Mouse (Mus musculus) spleen, adult 2 months (tissue): ENCODE results near the gene Foxr1.

ENCODE experiments used
- CTCF ChIP-seq: fragments of 200-500 bp; IDR thresholded peaks from 2 replicates; pipeline ENCODE4 v1.5.1; 2011; ENCODE audit warnings: mild to moderate bottlenecking, inconsistent platforms; ENCODE audit not compliant: insufficient read depth, insufficient read length, insufficient replicate concordance; ENCODE audit errors: extremely low read depth
- POLR2A ChIP-seq: fragments of 200-500 bp; IDR thresholded peaks from 2 replicates; pipeline ENCODE4 v1.6.1; 2011; ENCODE audit warnings: low read depth, low read length, inconsistent platforms

GRCm38 (mm10) chr9:44482552-44482951, 41.6 kb upstream of the Foxr1 start, which contains the start of gene Bcl9l:
- TF ChIP-seq POLR2A (peak; percentile 70), CTCF (peak; percentile 45; the same call in 1 of the 2 replicates)
